Mouse (Mus musculus): ENCODE measurements around the gene Srsf1. TPM values are rescaled to one million over a fixed set of nuclear protein-coding genes. Genes with fewer than 3 reads are reported as not detected.

Srsf1 gene
- total RNA-seq, 1 experiment from 2014 or later = 612 TPM

Other genes with a start within 250 kb of the Srsf1 start
- not detected in 2 replicates for gene Lpo, start 219.1 kb upstream of the Srsf1 start, total RNA-seq (2017)
- 3.9 and 5.3 TPM in 2 replicates for gene Mks1, start 194.2 kb upstream of the Srsf1 start, total RNA-seq (2017)
- gene Epx, start 171.8 kb upstream of the Srsf1 start, total RNA-seq (2017) = 0.73 and 1.8 TPM in 2 replicates
- not detected in 2 replicates for gene Olfr462, start 155.1 kb upstream of the Srsf1 start, total RNA-seq (2017)
- not detected in 2 replicates for gene Olfr463, start 150.0 kb upstream of the Srsf1 start, total RNA-seq (2017)
- not detected in 2 replicates for gene Olfr464, start 126.4 kb upstream of the Srsf1 start, total RNA-seq (2017)
- 20.2 and 24.9 TPM in 2 replicates for gene Dynll2, start 59.8 kb upstream of the Srsf1 start, total RNA-seq (2017)
- 33.8 and 42.6 TPM in 2 replicates for gene Vezf1, start 20.9 kb downstream of the Srsf1 start, total RNA-seq (2017)
- 3.3 and 4.2 TPM in 2 replicates for gene Cuedc1, start 50.7 kb downstream of the Srsf1 start, total RNA-seq (2017)
- 49.4 and 78.2 TPM in 2 replicates for gene Mrps23, start 157.0 kb downstream of the Srsf1 start, total RNA-seq (2017)
- not detected in 2 replicates for gene Ccdc182, start 246.7 kb downstream of the Srsf1 start, total RNA-seq (2017)

Data from common myeloid progenitor, adult 5-6 weeks (primary cell).